Mouse (Mus musculus) heart, embryonic 15.5 days (tissue): ENCODE measurements at regions not wholly inside any gene's neighbourhood (a gene's known extent, or its start where the extent isn't known, plus 50 kb on each side); places are given as distances from the start of the nearest gene placed in this dataset.

Source experiments
- ATAC-seq: fragments of 200-750 bp; cut with Nextera tagmentation; replicated peaks from 2 replicates; pipeline ENCODE4 v1.8.0; 2017; ENCODE audit warnings: low read depth, moderate TSS enrichment; ENCODE audit not compliant: insufficient number of reproducible peaks, insufficient read depth, low FRiP score
- H3K27ac ChIP-seq: fragments of 300-500 bp; sonication (generic); 2 replicates; pipeline ENCODE4 v1.5.1; 2015; ENCODE audit warnings: mild to moderate bottlenecking, inconsistent platforms
- H3K27me3 ChIP-seq: fragments of 300-500 bp; sonication (generic); 2 replicates; pipeline ENCODE4 v1.6.1; 2015; ENCODE audit warnings: inconsistent platforms
- H3K36me3 ChIP-seq: fragments of 300-500 bp; sonication (generic); 2 replicates; pipeline ENCODE4 v1.6.1; 2015; ENCODE audit warnings: mild to moderate bottlenecking, inconsistent platforms
- H3K4me1 ChIP-seq: fragments of 300-500 bp; sonication (generic); replicated peaks from 2 replicates; pipeline ENCODE4 v1.6.1; 2015; ENCODE audit warnings: inconsistent platforms
- H3K4me2 ChIP-seq: fragments of 300-500 bp; sonication (generic); 2 replicates; pipeline ENCODE4 v1.6.1; 2015; ENCODE audit warnings: inconsistent platforms, mild to moderate bottlenecking, moderate library complexity
- H3K4me3 ChIP-seq: fragments of 300-500 bp; sonication (generic); 2 replicates; pipeline ENCODE4 v1.5.1; 2015; ENCODE audit warnings: mild to moderate bottlenecking, inconsistent platforms
- H3K9ac ChIP-seq: fragments of 300-500 bp; sonication (generic); 2 replicates; pipeline ENCODE4 v1.6.1; 2015; ENCODE audit warnings: mild to moderate bottlenecking, inconsistent platforms
- H3K9me3 ChIP-seq: fragments of 300-500 bp; sonication (generic); replicated peaks from 2 replicates; pipeline ENCODE4 v1.6.1; 2016; ENCODE audit warnings: inconsistent platforms
- WGBS: fragments of 180-500 bp; shearing (Covaris S2); methylation state at CpG from one replicate; pipeline ENCODE4 v1.1.7; 2015; ENCODE audit warnings: mixed read lengths; 5-methylcytosine and 5-hydroxymethylcytosine counted together

DNA sequence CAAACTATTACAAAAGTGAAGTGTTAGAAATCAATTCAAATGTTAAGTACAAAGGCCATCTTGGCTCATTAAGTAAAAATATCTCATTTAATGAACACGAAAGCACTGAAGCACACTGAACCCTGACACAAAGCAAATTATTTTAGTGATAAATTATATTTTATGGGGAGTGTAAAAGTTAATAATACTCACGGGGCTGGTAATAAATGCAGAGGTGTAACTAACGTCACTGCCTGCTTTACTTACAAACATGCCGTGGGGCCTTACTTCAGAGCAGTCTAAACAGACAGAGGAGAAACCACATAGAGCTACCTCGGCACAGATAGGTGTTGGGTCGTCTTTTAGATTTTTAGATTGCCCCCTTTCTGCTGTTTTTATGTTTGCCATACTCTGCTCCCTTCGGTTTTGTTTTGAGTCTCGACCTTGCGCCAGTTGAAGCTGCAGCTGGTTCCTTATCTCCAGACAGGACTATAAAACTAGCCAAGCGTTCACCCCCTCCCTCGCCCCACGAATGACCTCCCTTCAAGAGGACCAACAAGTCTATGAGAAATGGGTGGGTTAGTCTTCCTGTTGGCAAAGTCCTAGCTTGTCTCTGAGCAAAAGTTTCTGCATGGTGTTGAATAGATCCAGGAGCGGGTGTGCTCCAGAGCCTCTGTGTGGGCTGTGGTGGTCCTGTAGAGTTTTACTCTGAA, 181.8 kb upstream of the Nr5a2 start:
- Histone ChIP-seq H3K4me1 (peaks cover 2% of the 10 kb centered on the region; the same call in 1 of the 2 replicates), H3K4me2 (no peak overlapping the region), H3K27me3 (no peaks in the 10 kb centered on the region), H3K4me3 (no peak overlapping the region), H3K27ac (no peak overlapping the region), H3K9ac (no peak overlapping the region), H3K36me3 (no peaks in the 10 kb centered on the region), H3K9me3 (no peaks in the 10 kb centered on the region)
- WGBS: 43% methylated on average over 13 of the region's 13 CpGs
- ATAC-seq: no peak

DNA sequence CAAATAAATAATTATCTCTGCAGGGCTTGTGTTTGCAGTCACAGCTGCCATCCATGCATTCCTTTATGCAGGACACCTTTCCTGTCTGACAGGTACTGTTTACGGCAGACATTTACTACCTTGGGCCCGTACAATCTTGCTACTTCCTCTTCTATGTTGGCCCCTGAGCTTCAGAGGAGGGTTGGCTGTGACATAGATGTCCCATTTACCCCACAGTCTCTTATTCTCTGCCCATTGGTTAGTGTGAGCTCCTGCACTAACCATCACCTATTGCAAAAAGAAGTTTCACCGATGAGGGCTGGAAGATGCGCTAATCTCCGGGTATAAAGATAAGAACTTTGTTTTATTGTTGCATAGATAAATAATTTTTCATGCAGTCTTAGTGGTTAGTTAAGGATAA, 181.1 kb upstream of the Nr5a2 start:
- WGBS: 74% methylated on average over 5 of the region's 5 CpGs
- no peak for ATAC-seq
- Histone ChIP-seq H3K4me1 (peaks cover 2% of the 10 kb centered on the region; the same call in 1 of the 2 replicates), H3K27me3 (no peaks in the 10 kb centered on the region), H3K4me3 (no peak overlapping the region), H3K9ac (no peak overlapping the region), H3K4me2 (no peak overlapping the region), H3K36me3 (no peaks in the 10 kb centered on the region), H3K9me3 (no peaks in the 10 kb centered on the region), H3K27ac (no peak overlapping the region)

DNA sequence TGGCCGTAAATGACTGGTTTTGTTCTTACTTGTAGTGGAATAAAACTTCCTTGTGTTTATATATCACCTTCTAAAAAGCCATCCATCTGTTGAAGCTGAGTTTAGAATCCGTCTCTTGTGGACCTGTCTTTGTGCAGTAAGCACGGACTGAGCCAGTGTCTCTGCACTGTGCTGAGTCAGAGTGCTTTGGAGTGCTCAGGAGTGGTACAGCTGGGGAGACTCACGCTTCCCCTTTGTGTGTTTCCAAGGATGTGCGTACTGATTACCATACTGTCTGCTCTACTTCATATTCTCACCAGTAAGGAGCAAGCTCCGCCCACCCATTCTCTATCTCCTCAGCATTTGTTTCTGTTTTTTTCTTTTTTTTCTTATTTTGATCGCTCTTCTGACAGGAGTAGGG, 175.9 kb upstream of the Nr5a2 start:
- no peaks in the 10 kb centered on the region for H3K4me1 ChIP-seq
- WGBS: 67% methylated on average over 7 of the region's 7 CpGs
- no peak overlapping the region for H3K4me2 ChIP-seq
- no peak overlapping the region for H3K27ac ChIP-seq
- no peaks in the 10 kb centered on the region for H3K9me3 ChIP-seq
- H3K4me3 ChIP-seq: no peak overlapping the region
- no peaks in the 10 kb centered on the region for H3K27me3 ChIP-seq
- no peak for ATAC-seq
- no peak overlapping the region for H3K9ac ChIP-seq
- no peaks in the 10 kb centered on the region for H3K36me3 ChIP-seq

DNA sequence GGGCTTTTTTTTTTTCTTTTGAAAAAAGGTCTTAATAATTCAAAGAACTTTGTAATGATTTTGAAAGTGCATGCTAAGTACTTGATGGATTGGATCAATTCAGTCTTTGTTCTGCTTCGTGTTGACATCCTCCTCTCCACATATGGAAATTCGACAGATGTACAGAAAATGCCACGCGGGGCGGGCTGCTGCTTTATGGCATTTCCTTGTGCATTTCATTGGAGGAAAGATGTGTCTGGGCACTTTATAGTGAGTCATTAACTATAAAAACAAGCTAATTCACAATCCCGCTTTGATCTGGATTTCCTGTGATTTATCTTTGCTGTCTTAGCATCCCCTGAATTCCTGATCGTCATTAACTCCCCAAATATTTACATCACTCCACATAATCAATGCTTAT, 173.5 kb upstream of the Nr5a2 start:
- ATAC-seq: no peak
- Histone ChIP-seq H3K9ac (no peak overlapping the region), H3K27me3 (no peaks in the 10 kb centered on the region), H3K4me3 (no peak overlapping the region), H3K4me1 (no peaks in the 10 kb centered on the region), H3K36me3 (no peaks in the 10 kb centered on the region), H3K9me3 (no peaks in the 10 kb centered on the region), H3K4me2 (no peak overlapping the region), H3K27ac (no peak overlapping the region)
- 64% methylated on average over 7 of the region's 7 CpGs for WGBS

DNA sequence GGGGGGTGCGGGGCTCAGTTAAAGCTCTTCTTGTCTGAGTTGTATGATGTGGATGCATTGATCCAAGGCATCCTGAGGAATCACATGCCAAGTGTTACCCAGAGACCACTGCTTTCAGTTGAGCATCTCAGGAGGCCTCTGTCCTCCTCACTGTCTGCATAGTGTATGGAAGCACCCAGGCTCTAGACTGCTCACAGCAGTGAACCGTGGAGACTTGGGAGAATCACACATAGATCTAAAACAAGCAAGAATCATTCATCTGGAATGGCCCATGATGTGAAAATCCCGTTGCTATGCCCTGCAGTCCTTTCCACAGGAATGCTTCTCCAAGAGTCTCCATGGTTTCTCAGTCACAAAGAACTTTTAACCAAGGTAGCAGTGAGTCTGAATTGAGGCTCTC, 170.0 kb upstream of the Nr5a2 start:
- H3K27ac ChIP-seq: no peak overlapping the region
- H3K9me3 ChIP-seq: no peaks in the 10 kb centered on the region
- WGBS: 75% methylated on average over 3 of the region's 3 CpGs
- no peak overlapping the region for H3K9ac ChIP-seq
- H3K4me1 ChIP-seq: no peaks in the 10 kb centered on the region
- H3K36me3 ChIP-seq: no peaks in the 10 kb centered on the region
- H3K4me2 ChIP-seq: no peak overlapping the region
- H3K4me3 ChIP-seq: no peak overlapping the region
- no peaks in the 10 kb centered on the region for H3K27me3 ChIP-seq
- ATAC-seq: no peak

DNA sequence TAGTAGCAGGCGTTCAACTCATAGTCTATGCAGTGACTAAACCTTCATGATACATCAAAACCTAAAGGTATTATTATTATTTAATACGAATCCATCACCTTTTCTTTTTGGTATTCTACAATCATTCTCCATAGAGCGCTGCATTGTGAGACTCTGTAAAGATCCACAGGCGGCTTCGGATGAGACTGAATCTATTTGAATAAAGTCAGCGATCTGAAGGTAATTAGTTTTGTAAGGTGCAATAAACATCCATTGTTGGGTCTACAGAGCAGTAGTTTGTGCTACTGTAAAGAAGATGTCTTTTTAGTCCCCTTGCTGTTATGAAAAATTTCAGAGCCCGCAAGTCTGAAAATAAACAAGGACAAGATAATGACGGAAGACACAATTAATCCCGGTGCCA, 168.9 kb upstream of the Nr5a2 start:
- H3K4me3 ChIP-seq: no peak overlapping the region
- no peak overlapping the region for H3K27ac ChIP-seq
- H3K4me1 ChIP-seq: no peaks in the 10 kb centered on the region
- no peak for ATAC-seq
- H3K9me3 ChIP-seq: no peaks in the 10 kb centered on the region
- WGBS: 80% methylated on average over 9 of the region's 9 CpGs
- no peaks in the 10 kb centered on the region for H3K36me3 ChIP-seq
- H3K27me3 ChIP-seq: no peaks in the 10 kb centered on the region
- H3K9ac ChIP-seq: no peak overlapping the region
- no peak overlapping the region for H3K4me2 ChIP-seq

DNA sequence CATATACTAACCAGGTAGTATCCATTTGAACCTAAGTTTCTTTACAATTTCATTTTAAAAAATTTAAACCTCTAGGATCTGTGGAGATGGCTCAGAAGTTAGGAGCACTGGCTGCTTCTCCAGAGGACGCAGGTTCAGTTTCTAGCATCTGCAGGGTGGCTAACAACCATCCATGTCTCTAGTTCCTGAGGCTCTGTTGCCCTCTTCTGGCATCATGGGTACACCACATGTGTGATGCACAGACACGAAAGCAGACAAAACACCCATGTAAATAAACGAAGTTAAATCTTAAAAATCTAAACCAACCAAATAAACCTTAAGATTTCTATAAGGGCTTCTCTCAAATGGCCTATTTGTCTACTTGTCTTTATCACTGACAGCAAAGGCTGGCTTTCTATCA, 157.6 kb upstream of the Nr5a2 start:
- H3K4me3 ChIP-seq: no peak overlapping the region
- ATAC-seq: no peak
- H3K4me1 ChIP-seq: no peaks in the 10 kb centered on the region
- no peak overlapping the region for H3K4me2 ChIP-seq
- no peaks in the 10 kb centered on the region for H3K9me3 ChIP-seq
- no peak overlapping the region for H3K27ac ChIP-seq
- WGBS: 65% methylated on average over 3 of the region's 3 CpGs
- H3K9ac ChIP-seq: no peak overlapping the region
- no peaks in the 10 kb centered on the region for H3K27me3 ChIP-seq
- no peaks in the 10 kb centered on the region for H3K36me3 ChIP-seq

DNA sequence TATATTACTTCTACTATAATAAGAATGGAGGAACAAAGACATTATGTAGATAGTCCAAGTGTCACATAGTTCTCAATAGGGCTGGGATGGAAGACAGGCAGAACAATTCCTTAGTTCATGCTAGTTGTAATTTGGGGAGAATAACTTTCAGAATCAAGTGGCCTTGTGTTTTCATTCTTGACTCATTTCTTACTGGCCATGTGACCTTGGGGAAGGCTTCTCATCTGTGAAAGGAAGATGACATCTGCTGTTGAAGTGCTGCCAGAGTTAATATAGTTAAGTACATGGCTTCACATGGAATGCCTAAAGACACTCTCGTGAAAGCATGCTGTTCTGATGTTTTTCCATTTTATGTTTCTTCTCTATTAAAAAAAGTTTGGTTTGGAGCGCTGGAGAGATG, 146.2 kb upstream of the Nr5a2 start:
- Histone ChIP-seq H3K27me3 (no peaks in the 10 kb centered on the region), H3K9ac (no peak overlapping the region), H3K4me1 (no peaks in the 10 kb centered on the region), H3K4me2 (no peak overlapping the region), H3K4me3 (no peak overlapping the region), H3K27ac (no peak overlapping the region), H3K36me3 (no peaks in the 10 kb centered on the region), H3K9me3 (no peaks in the 10 kb centered on the region)
- no peak for ATAC-seq
- 70% methylated on average over 2 of the region's 2 CpGs for WGBS

DNA sequence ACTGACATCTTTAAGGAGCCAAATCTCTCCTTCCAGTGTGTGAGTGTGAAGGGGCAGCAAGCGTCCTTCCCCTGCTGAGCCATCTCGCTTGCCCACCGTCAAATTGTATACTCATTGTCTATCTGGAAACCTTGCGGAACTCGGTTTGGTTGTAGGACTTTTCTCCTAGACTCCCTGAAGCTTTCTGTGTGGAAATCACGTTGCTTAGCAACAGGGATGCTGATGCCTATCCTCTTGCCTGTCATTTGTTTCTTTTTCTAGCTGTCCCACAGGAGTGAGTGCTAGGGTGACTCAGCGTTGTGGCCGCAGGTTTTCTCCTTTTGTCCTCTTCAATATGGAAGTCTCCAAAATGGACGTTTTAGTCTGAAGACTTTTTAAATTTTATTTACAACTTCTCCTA, 131.5 kb upstream of the Nr5a2 start:
- no peak overlapping the region for H3K9ac ChIP-seq
- ATAC-seq: no peak
- H3K4me2 ChIP-seq: no peak overlapping the region
- no peak overlapping the region for H3K27ac ChIP-seq
- WGBS: 32% methylated on average over 9 of the region's 9 CpGs
- H3K4me1 ChIP-seq: no peaks in the 10 kb centered on the region
- no peaks in the 10 kb centered on the region for H3K36me3 ChIP-seq
- no peaks in the 10 kb centered on the region for H3K27me3 ChIP-seq
- no peak overlapping the region for H3K4me3 ChIP-seq
- no peaks in the 10 kb centered on the region for H3K9me3 ChIP-seq

DNA sequence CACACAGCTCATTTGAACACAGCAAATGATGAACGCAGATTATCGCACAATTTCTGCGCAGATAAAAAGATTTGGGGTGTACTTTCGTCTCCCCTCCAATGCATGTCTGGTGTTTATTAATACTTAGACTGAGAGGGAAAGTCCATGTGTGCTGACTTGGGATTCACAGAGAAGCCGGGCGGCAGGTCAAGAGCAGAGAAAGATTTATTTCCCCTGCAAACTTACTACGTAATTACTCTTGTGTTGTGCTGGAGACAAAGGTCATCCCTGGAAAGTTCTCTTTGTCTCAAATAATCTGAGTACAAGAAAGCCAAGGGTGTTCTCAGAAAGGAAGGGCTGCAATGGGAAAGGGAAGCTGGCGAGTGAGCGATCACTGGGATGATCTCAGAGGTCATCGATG, 127.9 kb upstream of the Nr5a2 start:
- Histone ChIP-seq H3K4me3 (no peak overlapping the region), H3K9me3 (no peaks in the 10 kb centered on the region), H3K4me1 (no peaks in the 10 kb centered on the region), H3K4me2 (no peak overlapping the region), H3K27me3 (no peaks in the 10 kb centered on the region), H3K9ac (no peak overlapping the region), H3K36me3 (no peaks in the 10 kb centered on the region), H3K27ac (no peak overlapping the region)
- no peak for ATAC-seq
- WGBS: 82% methylated on average over 10 of the region's 10 CpGs

DNA sequence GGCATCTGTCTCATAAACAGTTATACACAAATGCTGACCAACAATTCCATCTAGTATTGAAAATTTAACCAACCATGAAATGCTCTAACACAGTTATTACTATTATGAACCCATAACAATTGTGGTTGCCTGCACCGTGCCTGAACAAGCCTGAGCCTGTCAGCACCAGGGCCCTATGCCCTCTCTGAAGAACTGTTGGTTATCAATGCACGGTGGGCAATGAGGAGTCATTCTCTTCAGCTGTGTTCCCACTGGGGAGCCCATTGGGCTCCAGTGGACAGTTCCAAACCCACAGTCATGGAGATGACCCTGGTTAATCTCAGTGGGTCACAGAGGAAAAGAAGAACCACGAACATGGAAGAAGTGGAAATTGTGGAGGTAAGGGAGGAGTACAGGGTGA, 126.5 kb upstream of the Nr5a2 start:
- Histone ChIP-seq H3K27ac (no peak overlapping the region), H3K4me3 (no peak overlapping the region), H3K27me3 (no peaks in the 10 kb centered on the region), H3K9ac (no peak overlapping the region), H3K4me2 (no peak overlapping the region), H3K36me3 (no peaks in the 10 kb centered on the region), H3K4me1 (no peaks in the 10 kb centered on the region), H3K9me3 (no peaks in the 10 kb centered on the region)
- no peak for ATAC-seq
- 87% methylated on average over 3 of the region's 3 CpGs for WGBS

DNA sequence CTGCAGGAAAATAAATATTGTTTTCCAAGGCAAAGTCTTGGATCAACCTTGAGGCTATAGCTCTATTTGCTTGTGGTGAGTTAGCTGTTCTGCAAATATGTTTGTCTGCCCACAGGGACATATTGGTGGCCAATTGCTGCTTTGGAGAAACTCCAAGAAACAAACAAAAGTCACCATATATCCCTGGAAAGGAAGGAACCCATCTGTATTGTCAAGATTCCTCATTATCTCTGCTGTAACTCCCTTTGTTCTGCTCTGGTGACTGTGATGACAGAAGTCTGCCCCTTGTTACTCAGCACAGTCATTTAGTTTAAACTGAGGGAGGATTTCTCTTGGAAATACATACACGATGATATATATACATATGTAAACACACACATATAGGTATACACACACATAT, 123.3 kb upstream of the Nr5a2 start:
- Histone ChIP-seq H3K4me2 (no peak overlapping the region), H3K36me3 (no peaks in the 10 kb centered on the region), H3K9ac (no peak overlapping the region), H3K27me3 (no peaks in the 10 kb centered on the region), H3K27ac (no peak overlapping the region), H3K4me3 (no peak overlapping the region), H3K4me1 (peaks cover 4% of the 10 kb centered on the region; the same call in 1 of the 2 replicates), H3K9me3 (no peaks in the 10 kb centered on the region)
- 36% methylated on average over 1 of the region's 1 CpGs for WGBS
- ATAC-seq: no peak
